Mouse (Mus musculus): Measurements from ENCODE around the gene Cpne6.

Cpne6 gene

DNA sequence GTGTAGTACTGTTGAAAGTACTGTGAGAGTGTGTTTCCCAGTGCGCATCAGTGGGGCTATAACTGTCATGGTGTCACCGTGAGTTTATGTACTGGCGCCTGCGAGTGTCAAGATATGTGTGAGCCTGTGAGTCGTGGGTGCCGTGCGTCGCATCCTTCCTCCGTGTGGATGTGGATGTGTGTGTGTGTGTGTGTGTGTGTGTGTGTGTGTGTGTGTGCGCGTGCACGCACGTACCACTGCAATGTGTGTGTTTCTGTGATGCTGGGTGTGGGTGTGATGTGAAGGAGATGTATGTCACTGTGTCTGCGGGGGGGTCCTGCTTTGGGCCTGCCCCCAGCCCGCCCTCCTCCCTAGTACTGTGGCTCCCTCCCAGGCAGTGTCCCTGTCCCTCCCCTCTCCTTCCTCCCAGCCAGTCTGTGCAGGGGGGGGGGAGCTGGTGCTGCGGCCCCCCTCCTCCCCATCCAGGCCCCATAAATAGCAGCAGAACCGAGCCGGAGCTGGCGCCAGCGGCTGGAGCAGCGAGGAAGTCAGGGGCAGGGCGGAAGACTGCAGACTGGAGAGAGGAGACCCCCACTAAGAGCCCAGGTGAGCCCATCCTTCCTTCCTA lies at the start of gene Cpne6:
TSS of gene Cpne6 (plus strand) at position 321 of the 607 bp plus-strand sequence.
- DNase-seq (ENCODE audit: low spot score in 2 of 2) = peak; percentile 57 to 76

DNA sequence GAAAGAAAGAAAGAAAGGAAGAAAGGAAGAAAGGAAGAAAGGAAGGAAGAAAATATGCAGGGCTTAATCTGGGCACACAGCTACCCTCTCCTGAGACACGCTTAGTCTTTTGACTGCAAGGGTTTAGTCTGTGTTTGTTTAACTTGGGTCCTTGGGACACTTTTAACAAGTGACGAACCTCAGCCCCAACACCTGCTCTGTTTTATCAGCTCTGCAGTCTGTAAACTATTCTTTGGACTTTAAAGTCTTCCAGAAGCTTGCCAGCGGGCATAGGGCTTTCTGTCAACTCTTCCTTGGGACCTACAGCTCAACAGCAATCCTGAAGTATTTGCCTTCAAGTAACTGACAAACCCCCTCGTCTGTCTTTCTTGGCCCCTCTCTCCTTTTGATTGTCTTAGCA lies 48.5 kb upstream of the Cpne6 start:
- DNase-seq (ENCODE audit: low spot score in 2 of 2) = no peak

DNA sequence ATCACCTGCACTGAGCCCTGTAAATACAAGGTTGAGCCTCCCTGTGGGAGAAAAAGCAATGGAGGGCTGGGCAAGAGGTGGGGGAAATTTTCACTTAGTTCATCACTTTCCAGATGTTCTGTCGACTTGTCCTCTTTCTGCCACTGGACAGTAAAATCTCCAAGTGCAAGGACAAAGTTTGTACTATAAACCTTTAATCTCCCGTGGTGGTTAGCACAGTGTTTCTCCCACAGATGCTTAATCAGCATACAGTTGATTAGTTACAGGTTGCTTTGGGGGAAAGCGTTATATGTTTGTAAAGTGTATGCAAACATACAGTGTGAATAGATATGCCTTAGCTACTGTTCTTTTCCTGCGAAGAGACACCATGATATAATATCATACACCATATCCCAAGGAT lies 43.8 kb upstream of the Cpne6 start:
- DNase-seq (ENCODE audit: low spot score in 2 of 2) = no peak

DNA sequence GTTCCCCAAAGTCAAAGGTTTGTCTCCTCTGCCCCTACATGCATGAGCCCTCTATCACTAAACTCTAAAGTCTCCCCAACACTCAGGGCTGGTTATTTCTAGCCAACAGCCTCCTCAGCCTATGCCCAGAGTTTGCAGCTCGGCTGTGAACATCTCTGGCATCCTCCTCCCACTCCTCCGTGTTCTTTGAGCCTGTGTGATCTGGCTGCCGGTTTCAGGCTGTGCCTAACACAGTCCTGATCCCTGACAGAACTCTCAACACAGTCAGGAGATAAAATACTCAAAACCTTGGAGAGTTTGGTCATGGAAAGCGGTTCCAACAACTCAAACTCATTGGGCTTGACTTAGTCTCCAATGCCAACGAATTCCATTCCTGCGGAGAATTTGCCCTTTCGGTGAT lies 43.1 kb upstream of the Cpne6 start:
- DNase-seq (ENCODE audit: low spot score in 2 of 2) = no peak

DNA sequence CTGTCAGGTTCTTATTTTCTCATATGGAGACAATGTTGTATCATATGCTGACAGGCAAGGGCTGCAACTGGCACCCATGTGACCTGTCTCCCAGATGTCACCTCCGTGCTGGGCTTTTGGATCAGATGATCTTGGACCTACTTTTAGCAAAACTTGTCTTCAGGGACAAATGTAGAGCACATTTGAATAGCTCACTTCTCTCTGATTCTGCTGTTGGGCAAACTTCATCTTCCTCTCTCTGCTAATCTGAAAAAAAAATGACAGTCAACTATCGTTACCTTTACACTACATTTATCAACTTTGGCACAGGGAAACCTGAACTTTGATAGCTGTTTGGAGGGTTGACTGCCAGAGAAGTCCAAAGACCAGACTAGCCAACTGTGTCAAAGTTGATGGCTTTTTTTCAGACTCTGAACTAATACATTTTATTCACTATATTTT lies 41.9 kb upstream of the Cpne6 start:
- no peak for DNase-seq (ENCODE audit: low spot score in 2 of 2)

DNA sequence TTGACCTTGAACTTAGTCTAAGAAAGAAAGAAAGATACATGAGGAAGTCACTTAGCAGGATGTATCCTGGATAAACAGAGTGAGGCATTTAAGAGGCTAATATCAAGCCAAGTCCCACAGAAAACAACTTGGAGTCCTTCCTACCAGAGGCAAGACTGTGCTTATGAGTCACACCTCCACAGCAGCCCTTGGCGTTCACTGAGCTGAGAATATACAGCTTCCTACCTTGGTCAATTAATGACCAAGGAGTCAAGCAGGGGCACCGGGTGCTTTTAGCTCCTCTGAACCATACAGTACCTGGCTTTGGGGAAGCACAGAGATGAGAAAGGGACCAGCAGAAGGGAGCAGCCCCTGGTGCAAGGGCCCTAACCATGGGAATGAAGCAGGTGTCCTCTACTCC lies 41.2 kb upstream of the Cpne6 start:
- no peak for DNase-seq (ENCODE audit: low spot score in 2 of 2)

DNA sequence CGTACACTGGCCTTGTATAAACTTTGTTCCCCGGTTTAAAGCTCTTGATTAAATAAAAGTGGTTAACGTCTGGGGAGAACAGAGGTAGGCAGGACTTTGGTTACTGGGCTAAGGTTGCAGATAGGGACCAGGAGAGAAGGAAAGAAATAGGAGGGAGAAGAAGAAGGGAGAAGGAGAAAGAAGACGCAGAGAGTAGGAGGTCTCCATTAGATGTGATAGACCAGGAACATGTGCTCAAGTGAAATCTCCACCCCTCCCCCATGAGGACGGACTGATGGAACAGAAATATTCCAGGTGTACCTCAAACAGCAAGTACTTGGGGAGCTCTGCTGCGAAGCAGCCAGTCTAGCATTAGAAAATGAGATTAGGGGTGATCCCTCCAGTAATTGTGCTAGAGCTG lies 40.4 kb upstream of the Cpne6 start:
- no peak for DNase-seq (ENCODE audit: low spot score in 2 of 2)

DNA sequence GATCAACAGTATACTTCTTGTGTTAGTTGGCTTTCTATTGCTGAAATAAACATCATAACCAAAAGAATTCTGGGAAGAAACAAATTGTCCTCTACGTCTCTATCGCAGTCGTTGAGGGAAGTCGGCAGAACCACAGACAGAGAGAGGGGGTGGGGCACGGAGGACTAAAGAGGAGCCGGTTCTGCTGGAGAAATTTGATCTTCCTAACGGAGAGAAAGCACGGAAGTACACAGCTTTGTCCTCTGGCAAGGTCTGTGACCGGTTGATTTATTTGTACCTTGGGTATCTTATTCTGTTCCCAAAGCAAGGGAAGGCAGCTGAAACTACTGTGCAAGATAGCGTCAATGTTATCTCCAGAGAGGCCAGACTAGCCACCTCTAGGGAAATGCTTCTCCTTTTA lies 39.4 kb upstream of the Cpne6 start:
- no peak for DNase-seq (ENCODE audit: low spot score in 2 of 2)

DNA sequence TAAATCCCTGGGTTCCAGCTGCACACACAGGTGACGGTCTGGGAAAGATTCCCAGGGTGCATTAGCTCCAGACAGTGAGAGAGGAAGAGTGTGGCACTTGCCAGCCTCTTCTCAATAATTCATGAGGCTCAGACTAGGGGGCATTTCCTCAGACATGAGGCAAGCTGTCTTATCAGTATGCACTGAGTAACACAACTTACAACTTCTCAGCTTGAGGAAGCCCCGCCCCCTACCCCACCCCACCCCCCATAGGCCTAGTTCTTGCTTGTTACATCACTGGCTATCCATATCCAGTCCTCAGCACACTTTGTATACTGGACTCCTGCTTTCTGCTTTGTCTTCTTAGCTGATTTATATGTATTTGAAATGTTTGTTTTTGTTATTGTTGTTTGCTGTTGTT lies 34.6 kb upstream of the Cpne6 start:
- DNase-seq (ENCODE audit: low spot score in 2 of 2) = no peak

DNA sequence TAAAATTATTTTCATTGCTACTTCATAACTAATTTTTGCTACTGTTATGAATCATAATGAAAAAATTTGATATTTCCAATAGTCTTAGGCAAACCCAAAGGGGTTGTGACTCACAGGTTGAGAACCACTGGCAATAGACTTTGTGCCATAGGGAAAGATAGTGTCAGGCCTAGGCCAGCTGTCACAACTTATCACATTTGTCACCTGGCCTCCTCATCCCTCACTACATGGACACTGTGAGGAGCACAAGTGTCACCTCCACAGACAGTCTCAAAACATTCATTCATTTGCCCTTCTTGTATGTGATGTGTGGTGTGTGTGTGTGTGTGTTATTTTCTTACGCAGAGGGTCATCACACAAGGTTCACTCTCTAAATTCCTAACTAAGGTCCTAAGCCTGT lies 32.8 kb upstream of the Cpne6 start:
- DNase-seq (ENCODE audit: low spot score in 2 of 2) = no peak

DNA sequence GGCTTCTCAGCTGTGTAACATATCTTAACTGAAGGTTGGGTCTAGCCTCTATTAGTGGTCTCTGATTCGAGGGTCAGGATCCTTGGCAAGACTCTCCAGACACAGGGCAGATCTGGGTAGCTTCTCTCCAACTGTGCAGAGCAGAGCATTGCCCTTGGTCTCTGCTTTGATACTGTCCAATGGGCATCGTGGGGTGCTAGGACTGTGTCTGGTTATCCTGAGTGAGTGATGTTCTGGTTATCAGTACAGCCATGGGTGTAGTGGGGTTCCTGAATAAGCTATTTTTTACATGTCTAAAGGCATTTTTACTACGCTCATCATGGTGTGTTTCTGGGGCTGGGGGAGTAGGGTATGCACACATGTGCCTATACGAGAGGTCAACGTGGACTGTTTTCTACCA lies 32.4 kb upstream of the Cpne6 start:
- no peak for DNase-seq (ENCODE audit: low spot score in 2 of 2)

DNA sequence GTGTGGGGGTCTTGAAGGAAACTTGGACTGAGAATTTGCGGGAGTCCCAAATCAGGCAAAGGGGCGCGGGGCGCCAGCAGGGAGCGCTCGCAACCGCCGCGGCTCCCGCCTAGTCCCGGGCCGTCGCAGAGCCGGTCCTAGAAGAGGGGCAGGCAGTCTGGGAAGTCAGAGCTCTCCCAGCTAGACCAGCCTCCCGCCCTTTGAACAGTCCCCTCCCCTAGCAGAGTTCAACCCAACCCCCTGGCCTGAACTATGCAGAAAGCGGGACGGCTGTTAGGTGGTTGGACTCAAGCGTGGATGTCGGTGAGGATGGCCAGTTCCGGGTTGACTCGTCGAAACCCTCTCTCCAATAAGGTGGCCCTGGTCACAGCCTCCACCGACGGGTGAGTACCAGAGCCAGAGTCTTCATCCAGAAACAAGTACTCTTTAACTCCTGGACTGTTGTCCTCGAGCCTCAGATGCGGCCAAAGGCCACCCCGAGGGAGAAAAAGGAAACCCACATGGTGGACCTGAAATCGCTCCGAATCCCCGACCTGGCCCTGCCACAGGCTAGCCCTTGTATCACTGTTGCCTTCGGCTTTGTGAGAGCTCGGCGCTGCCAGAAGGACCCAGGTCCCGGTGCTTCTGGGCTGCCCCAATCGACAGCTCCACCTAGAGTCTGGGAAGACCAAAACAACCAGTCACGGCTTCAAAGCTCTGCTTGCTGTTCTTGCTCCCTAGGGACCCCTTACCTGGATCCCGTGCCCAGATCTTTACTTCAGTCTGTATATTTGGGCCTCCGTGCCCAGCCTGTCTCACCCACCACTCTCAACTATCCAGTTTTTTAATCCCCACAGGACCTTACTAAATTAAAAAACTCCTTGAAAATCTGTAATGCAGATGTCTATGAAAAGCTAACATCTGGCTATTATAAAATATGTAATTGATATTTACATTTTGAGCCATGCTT lies 31.3 kb upstream of the Cpne6 start, which contains the start of gene Dhrs4:
TSS of gene Dhrs4 (plus strand) at position 108 of the 949 bp plus-strand sequence.
- peak; percentile 46 to 65 for DNase-seq (ENCODE audit: low spot score in 2 of 2)

DNA sequence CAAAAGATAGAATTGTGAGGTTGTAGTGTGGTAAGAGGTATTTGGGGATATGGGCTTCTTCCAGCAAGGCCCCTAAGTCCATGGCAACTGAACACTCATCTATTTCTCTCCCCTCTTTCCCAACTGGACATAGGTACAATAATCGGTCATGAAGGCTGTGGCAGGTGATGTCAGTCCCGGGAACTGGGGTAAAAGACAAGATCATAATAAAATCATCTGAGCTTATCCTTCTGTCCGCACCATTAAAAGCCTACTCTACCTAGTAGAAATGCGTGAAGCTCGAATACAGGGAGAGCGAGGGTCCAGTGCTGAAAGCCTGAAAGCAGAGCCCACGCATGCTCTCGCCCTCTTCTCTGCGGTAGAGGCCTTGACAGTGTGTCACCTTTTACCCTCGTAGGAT lies 30.6 kb upstream of the Cpne6 start:
- no peak for DNase-seq (ENCODE audit: low spot score in 2 of 2)

DNA sequence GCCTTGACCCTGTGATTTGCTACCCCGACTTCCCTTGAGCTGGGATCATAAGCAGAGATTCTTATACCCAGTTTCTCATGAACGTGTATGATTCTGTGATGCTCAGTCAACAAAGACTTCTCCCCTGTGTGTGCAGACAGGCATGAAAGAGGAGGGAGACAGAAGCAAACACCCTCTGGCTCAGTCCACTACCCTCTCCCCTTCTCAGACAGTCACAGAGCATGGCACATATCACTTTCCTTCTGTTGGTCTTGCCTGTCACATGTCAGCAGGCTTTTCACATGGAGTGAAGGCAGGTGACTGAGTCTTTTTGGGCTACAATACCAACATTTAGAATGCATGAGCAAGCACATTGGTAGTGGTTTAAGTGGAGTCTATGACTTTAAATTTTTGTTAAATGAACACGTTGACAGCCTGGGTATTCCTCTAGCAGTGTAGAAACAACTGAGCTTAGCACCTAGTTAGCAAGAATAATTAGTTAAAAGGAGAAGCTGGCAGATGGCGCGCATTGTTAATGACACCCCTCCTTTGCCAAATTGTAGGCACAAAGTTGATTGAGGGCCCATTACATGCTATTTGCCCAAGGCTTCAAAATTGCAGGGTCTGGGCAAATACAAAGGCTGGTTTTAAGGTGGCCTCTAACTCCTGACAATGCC lies 25.7 kb upstream of the Cpne6 start:
- no peak for DNase-seq (ENCODE audit: low spot score in 2 of 2)

DNA sequence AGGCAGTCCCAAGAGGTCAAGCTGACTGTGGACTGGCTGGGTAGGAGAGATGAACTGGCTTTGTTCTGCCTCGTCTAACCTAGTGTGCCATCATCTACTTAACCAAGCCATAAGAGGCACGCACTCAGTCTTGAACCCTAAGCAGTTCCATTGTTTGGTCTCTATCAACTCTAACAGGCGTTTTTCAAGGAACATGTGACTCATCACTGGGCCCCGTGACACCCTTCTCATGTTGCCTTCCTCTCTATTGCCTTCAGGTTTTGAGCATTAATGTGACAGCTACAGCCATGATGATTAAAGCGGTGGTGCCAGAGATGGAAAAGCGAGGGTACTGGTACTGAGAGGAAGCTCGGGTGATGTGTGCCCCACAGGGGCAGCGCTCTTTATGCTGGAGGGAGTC lies 23.4 kb upstream of the Cpne6 start:
- no peak for DNase-seq (ENCODE audit: low spot score in 2 of 2)

DNA sequence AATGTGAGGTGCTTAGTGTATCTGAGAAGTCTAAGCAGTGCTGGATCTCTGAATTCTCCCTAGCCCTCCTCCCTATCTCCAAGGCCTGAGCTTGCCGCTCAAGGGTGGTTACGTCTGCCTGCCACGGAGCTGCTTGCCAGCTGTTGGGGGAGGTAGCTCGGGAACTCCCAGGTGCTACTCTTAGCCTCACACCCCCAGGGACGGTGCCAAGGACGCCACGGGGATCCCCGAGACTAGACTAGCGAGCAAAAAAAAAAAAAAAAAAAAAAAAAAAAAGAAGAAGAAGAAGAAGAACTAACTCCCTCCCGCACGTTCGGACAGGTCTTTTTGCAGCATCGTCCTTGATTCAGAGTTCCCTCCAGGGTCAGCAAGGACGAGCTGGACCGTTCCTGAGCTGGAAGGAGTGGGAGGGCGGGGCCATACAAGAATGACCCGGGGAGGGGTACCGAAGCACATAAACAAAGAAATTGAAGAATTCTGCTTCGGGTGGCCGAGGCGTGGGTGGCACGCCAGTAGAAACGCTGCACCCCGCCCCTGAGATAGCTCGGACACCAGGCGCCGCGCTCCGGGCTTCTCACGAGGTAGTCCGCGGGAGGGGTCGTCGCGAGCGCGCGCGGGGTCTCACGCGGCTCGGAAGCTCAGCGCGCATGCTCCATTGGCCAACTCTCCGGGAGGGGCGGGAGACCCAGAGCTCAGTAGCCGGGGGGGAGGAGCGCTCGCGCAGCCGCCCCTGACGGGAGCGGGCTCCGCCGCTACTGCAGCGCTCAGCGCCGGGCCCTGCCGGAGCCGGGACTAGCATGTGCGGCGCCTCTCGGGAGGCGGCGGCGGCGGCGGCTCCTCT lies 19.7 kb upstream of the Cpne6 start, which contains the start of gene Carmil3:
TSS of gene Carmil3 (plus strand) at position 291 of the 841 bp plus-strand sequence.
- peak; percentile 83 to 87 for DNase-seq (ENCODE audit: low spot score in 2 of 2)

DNA sequence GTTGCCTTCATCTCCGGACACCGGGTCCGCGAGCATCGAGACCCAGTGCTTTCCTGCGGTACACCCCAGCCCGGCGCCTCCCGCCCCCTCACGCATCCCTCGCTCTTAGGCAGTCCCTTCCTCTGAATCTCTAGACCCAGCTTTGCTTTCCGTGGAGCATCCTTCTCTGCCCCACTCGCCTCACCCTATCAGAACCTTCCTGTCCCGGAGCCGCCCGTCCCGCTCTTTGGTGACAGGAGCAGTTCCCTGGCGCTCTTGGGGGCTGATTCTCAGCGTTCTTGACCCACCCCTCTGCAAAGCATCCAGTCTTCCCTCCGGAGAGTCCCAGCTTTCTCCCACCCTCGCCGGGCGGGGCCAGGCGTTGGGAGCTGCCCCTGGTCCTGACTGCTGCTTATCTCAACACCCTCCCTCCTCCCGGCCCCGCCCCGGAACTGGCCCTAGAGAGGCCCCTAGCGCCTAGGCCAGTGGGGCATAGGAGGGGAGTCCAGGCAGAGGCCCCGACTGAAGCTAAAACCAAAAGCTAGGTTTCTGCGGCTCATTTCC lies 18.9 kb upstream of the Cpne6 start:
- DNase-seq (ENCODE audit: low spot score in 2 of 2) = peak in 1 of 2 experiments; percentile 60

DNA sequence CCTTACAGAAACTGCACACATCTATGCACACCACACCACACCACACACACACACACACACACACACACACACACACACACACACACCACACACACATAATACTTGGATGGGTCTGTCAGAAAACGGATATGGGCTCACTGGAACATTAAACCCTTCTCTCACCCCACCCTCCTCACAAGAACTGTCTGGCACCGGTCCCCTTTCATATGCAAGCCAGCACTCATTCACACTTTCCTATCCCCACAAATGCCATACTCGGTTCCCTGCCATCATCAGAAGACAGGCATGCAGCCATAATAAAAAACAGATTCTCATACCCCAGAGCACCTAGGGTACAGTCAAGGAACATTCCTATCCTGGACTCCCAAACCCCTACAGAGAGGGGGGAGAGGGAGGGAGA lies 18.1 kb upstream of the Cpne6 start:
- DNase-seq (ENCODE audit: low spot score in 2 of 2) = no peak

DNA sequence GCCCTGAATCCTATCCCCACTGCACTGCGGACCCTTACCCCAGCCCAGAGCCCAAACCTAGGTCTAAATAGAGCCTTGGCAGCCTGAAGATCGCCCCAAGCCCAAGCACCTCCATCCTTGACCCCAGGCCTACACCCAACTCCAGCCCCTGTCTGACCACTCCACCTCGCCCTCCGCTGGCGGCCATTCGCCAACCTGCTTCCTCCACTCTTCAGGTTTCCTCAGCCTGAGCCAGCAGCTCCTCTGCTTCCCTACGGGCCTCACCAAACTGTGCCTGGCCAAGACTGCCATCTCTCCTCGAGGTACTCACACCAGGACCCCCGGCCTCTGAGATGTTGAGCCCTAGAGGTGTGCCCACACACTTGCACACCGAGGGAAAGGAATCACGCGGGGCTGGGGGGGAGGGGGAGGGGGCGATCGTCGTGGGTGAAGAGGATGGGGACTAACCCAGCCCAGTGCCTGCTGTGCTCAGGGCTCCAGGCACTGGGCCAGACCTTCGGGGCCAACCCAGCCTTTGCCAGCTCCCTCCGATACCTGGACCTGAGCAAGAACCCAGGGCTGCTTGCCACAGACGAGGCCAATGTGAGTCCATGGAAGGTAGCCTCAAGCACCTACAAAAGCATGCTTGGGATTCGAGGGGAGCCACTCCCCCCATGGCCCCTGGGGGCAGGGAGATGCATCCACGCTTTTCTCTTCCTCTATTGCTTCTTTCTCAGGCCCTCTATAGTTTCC lies 14.6 kb upstream of the Cpne6 start:
- DNase-seq (ENCODE audit: low spot score in 2 of 2) = no peak

DNA sequence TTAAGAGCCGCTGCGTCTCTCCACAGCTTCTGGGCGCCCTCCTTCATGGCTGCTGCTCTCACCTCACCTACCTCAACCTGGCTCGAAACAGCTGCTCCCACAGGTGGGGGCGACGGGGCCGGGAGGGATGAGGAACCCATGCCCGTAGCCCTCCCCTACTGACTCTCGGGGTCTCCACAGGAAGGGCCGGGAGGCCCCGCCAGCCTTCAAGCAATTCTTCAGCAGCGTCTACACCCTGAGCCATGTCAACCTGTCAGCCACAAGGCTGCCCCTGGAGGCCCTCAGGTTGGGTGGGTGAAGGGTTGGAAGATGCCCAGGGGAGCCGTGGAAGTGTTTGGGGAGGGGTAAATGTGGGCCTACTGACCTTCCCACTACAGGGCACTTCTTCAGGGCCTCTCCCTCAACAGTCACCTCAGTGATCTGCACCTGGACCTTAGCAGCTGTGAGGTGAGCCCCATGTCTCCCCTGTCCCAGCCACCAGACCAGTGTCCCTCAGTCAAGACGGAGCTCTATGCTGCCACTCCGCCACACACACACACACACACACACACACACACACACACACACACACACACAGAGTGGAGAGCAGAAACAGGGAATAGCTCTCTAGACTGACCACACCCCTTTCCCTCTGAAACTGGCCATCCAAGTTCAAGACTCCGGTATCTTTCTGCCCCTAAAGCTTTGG lies 13.3 kb upstream of the Cpne6 start:
- no peak for DNase-seq (ENCODE audit: low spot score in 2 of 2)
